Mouse (Mus musculus) forebrain, embryonic 14.5 days (tissue): ENCODE data around the gene Slamf9. TPM values are rescaled to one million over a fixed set of nuclear protein-coding genes. Genes with fewer than 3 reads are reported as not detected.

Experiments used
- ATAC-seq: fragments of 200-750 bp; cut with Nextera tagmentation; 2 replicates; pipeline ENCODE4 v1.8.0; 2017; ENCODE audit warnings: mild to moderate bottlenecking, moderate library complexity
- DNase-seq: peaks from one replicate; pipeline ENCODE4 v3.0.0-alpha.2; 2015; ENCODE audit warnings: low spot score
- H3K27ac ChIP-seq: fragments of 300-500 bp; sonication (generic); 2 replicates; pipeline ENCODE4 v1.5.1; 2014; ENCODE audit warnings: low read depth, mild to moderate bottlenecking, control low read depth, low read length, moderate library complexity
- H3K27me3 ChIP-seq: fragments of 300-500 bp; sonication (generic); replicated peaks from 2 replicates; pipeline ENCODE4 v1.6.1; 2014; ENCODE audit warnings: low read length, control low read depth, mixed read lengths; ENCODE audit not compliant: control insufficient read depth, insufficient read depth
- H3K36me3 ChIP-seq: fragments of 300-500 bp; sonication (generic); 2 replicates; pipeline ENCODE4 v1.6.1; 2014; ENCODE audit warnings: low read length, control low read depth; ENCODE audit not compliant: control insufficient read depth, insufficient read depth
- H3K4me1 ChIP-seq: fragments of 300-500 bp; sonication (generic); 2 replicates; pipeline ENCODE4 v1.6.1; 2014; ENCODE audit warnings: antibody characterized with exemption, low read length, control low read depth; ENCODE audit not compliant: control insufficient read depth, insufficient read depth
- H3K4me2 ChIP-seq: fragments of 300-500 bp; sonication (generic); 2 replicates; pipeline ENCODE4 v1.6.1; 2014; ENCODE audit warnings: mild to moderate bottlenecking, control low read depth, low read length
- H3K4me3 ChIP-seq: fragments of 300-500 bp; sonication (generic); 2 replicates; pipeline ENCODE4 v1.5.1; 2014; ENCODE audit warnings: low read depth, low read length, control low read depth
- H3K9ac ChIP-seq: fragments of 300-500 bp; sonication (generic); 2 replicates; pipeline ENCODE4 v1.6.1; 2014; ENCODE audit warnings: mild to moderate bottlenecking, low read length, control low read depth, moderate library complexity
- H3K9me3 ChIP-seq: fragments of 300-500 bp; sonication (generic); replicated peaks from 2 replicates; pipeline ENCODE4 v1.6.1; 2016; ENCODE audit warnings: low read length, control low read depth, mixed read lengths; ENCODE audit not compliant: control insufficient read depth
- WGBS: fragments of 180-500 bp; shearing (Covaris S2); extraction: QIAGEN DNeasy Blood & Tissue Kit; methylation state at CpG from one replicate; pipeline ENCODE4 v1.1.7; 2014; 5-methylcytosine and 5-hydroxymethylcytosine counted together
- polyA plus RNA-seq: library from polyadenylated mRNA; unstranded; fragments of >200 nt; fragmentation: Nextera tagmentation; extraction: Ambion mirVana; gene quantifications from 2 replicates; pipeline ENCODE4 v1.2.1, GENCODE M21; 2014

Slamf9 gene
- polyA plus RNA-seq, 1 experiment from 2014 or later, result 0.34 TPM

GRCm38 (mm10) chr1:172433851-172434165 lies 41.4 kb upstream of the Slamf9 start:
- Histone ChIP-seq H3K4me3 (no peak overlapping the region), H3K27me3 (no peaks in the 10 kb centered on the region), H3K4me2 (no peak overlapping the region), H3K4me1 (no peaks in the 10 kb centered on the region), H3K9me3 (no peaks in the 10 kb centered on the region), H3K9ac (no peak overlapping the region), H3K36me3 (no peaks in the 10 kb centered on the region), H3K27ac (no peak overlapping the region)
- DNase-seq (no peak), ATAC-seq (no peak)
- 85% methylated on average over 4 of the region's 4 CpGs for WGBS

- H3K9me3 ChIP-seq, result no peaks in the 10 kb centered on the region
- no peaks in the 10 kb centered on the region for H3K27me3 ChIP-seq
- ATAC-seq, result no peak
- H3K27ac ChIP-seq, result no peak overlapping the region
- WGBS, result 67% methylated on average over 6 of the region's 6 CpGs
- H3K4me3 ChIP-seq, result no peak overlapping the region
- no peaks in the 10 kb centered on the region for H3K4me1 ChIP-seq
- H3K9ac ChIP-seq, result no peak overlapping the region
- no peaks in the 10 kb centered on the region for H3K36me3 ChIP-seq
- H3K4me2 ChIP-seq, result no peak overlapping the region
- no peak for DNase-seq
Measured at GRCm38 (mm10) chr1:172436785-172437184, 38.4 kb upstream of the Slamf9 start.

- WGBS, result 90% methylated on average over 2 of the region's 2 CpGs
- ATAC-seq (no peak), DNase-seq (no peak)
- no peak overlapping the region for H3K9ac ChIP-seq
- H3K36me3 ChIP-seq, result no peaks in the 10 kb centered on the region
- H3K27ac ChIP-seq, result no peak overlapping the region
- no peak overlapping the region for H3K4me3 ChIP-seq
- H3K27me3 ChIP-seq, result no peaks in the 10 kb centered on the region
- H3K4me2 ChIP-seq, result no peak overlapping the region
- H3K4me1 ChIP-seq, result no peaks in the 10 kb centered on the region
- H3K9me3 ChIP-seq, result no peaks in the 10 kb centered on the region
Measured at GRCm38 (mm10) chr1:172438621-172439020, 36.5 kb upstream of the Slamf9 start.

GRCm38 (mm10) chr1:172440521-172440920 lies 34.6 kb upstream of the Slamf9 start:
- Histone ChIP-seq H3K27me3 (no peaks in the 10 kb centered on the region), H3K36me3 (no peaks in the 10 kb centered on the region), H3K27ac (no peak overlapping the region), H3K4me3 (no peak overlapping the region), H3K4me2 (no peak overlapping the region), H3K9ac (no peak overlapping the region), H3K4me1 (no peaks in the 10 kb centered on the region), H3K9me3 (no peaks in the 10 kb centered on the region)
- WGBS, result 92% methylated on average over 3 of the region's 3 CpGs
- DNase-seq (no peak), ATAC-seq (no peak)

- Histone ChIP-seq H3K4me3 (no peak overlapping the region), H3K36me3 (no peaks in the 10 kb centered on the region), H3K27ac (no peak overlapping the region), H3K4me2 (no peak overlapping the region), H3K9me3 (no peaks in the 10 kb centered on the region), H3K4me1 (no peaks in the 10 kb centered on the region), H3K27me3 (no peaks in the 10 kb centered on the region), H3K9ac (no peak overlapping the region)
- whole genome bisulfite sequencing, result 89% methylated on average over 9 of the region's 9 CpGs
- no peak for ATAC-seq
- no peak for DNase-seq
Measured at GRCm38 (mm10) chr1:172441935-172442445, 33.2 kb upstream of the Slamf9 start.

- Histone ChIP-seq H3K9me3 (no peaks in the 10 kb centered on the region), H3K27ac (no peak overlapping the region), H3K4me3 (no peak overlapping the region), H3K4me2 (no peak overlapping the region), H3K27me3 (no peaks in the 10 kb centered on the region), H3K36me3 (no peaks in the 10 kb centered on the region), H3K9ac (no peak overlapping the region), H3K4me1 (no peaks in the 10 kb centered on the region)
- no peak for DNase-seq
- 11% methylated on average over 2 of the region's 2 CpGs for WGBS
- no peak for ATAC-seq
Measured at GRCm38 (mm10) chr1:172450226-172450625, 24.9 kb upstream of the Slamf9 start.

- Histone ChIP-seq H3K4me3 (no peak overlapping the region), H3K27ac (no peak overlapping the region), H3K36me3 (no peaks in the 10 kb centered on the region), H3K4me2 (no peak overlapping the region), H3K9ac (no peak overlapping the region), H3K4me1 (no peaks in the 10 kb centered on the region), H3K27me3 (no peaks in the 10 kb centered on the region), H3K9me3 (no peaks in the 10 kb centered on the region)
- DNase-seq (no peak), ATAC-seq (no peak)
- WGBS, result 38% methylated on average over 17 of the region's 17 CpGs
Measured at GRCm38 (mm10) chr1:172450848-172451470, 24.2 kb upstream of the Slamf9 start.

GRCm38 (mm10) chr1:172452911-172453310 lies 22.2 kb upstream of the Slamf9 start:
- 83% methylated on average over 2 of the region's 2 CpGs for WGBS
- Histone ChIP-seq H3K36me3 (no peaks in the 10 kb centered on the region), H3K9me3 (no peaks in the 10 kb centered on the region), H3K9ac (no peak overlapping the region), H3K4me3 (no peak overlapping the region), H3K27ac (no peak overlapping the region), H3K27me3 (no peaks in the 10 kb centered on the region), H3K4me1 (no peaks in the 10 kb centered on the region), H3K4me2 (no peak overlapping the region)
- DNase-seq (no peak), ATAC-seq (no peak)

GRCm38 (mm10) chr1:172453810-172454209 lies 21.3 kb upstream of the Slamf9 start:
- H3K27me3 ChIP-seq, result no peaks in the 10 kb centered on the region
- H3K4me3 ChIP-seq, result no peak overlapping the region
- H3K4me1 ChIP-seq, result no peaks in the 10 kb centered on the region
- H3K4me2 ChIP-seq, result no peak overlapping the region
- ATAC-seq (no peak), DNase-seq (no peak)
- no peaks in the 10 kb centered on the region for H3K36me3 ChIP-seq
- no peak overlapping the region for H3K9ac ChIP-seq
- H3K27ac ChIP-seq, result no peak overlapping the region
- WGBS, result 93% methylated on average over 2 of the region's 2 CpGs
- H3K9me3 ChIP-seq, result no peaks in the 10 kb centered on the region
